In genomic region chr5:100012599-100012998, GRCm38 (mm10) we compare ENCODE assay signal across 25 mouse cellular contexts. TPM values are rescaled to one million over a fixed set of nuclear protein-coding genes. Genes with fewer than 3 reads are reported as not detected.
DNase-seq lines count a peak whose midpoint lies in the region; ATAC-seq and TF ChIP-seq lines count a peak whose summit lies in the region.
"Had no signal": no experiment of that assay in that cellular context is flagged by ENCODE, and none has a peak within 500 bp of the region (broad histone marks: within the 10 kb centered on the region; RNA-seq: fewer than 3 reads in every experiment).

No protein-coding gene starts in this region.

- H3K9me3 ChIP-seq in heart, embryonic 11.5 days (replicated peaks; ENCODE audit: control insufficient read depth, low read length): no peaks in the 10 kb centered on the region; the same call in 1 of the 2 replicates
- H3K9me3 ChIP-seq in heart, embryonic 14.5 days (ENCODE audit: control insufficient read depth, low read length): peaks cover 2% of the 10 kb centered on the region; the same call in 1 of the 2 replicates
- no peaks in the 10 kb centered on the region for H3K9me3 ChIP-seq in heart, postnatal 0 days (replicated peaks; ENCODE audit: control insufficient read depth, low read length)
- H3K9me3 ChIP-seq: forebrain, embryonic 10.5 days; forebrain, embryonic 13.5 days had no signal

- no peaks in the 10 kb centered on the region for H3K4me1 ChIP-seq in heart, embryonic 11.5 days (ENCODE audit: control insufficient read depth, insufficient read depth, low read length)
- peaks cover 8 to 10% of the 10 kb centered on the region in 2 experiments for H3K4me1 ChIP-seq in heart, embryonic 14.5 days (ENCODE audit: control insufficient read depth in 2 of 2, insufficient read depth in 2 of 2, low read length in 2 of 2)
- no peaks in the 10 kb centered on the region for H3K4me1 ChIP-seq in heart, adult 2 months (ENCODE audit: control insufficient read depth, insufficient read depth, low read length)
- 0 out of 2 replicates have a peak, but pooled peaks cover 4% of the 10 kb centered on the region for H3K4me1 ChIP-seq in heart, postnatal 0 days (ENCODE audit: control insufficient read depth, insufficient read depth)
- H3K4me1 ChIP-seq: forebrain, embryonic 10.5 days; forebrain, embryonic 13.5 days had no signal

- H3K4me3 ChIP-seq in heart, embryonic 11.5 days (ENCODE audit: low read depth, low read length): no peak overlapping the region
- no peak overlapping the region for H3K4me3 ChIP-seq in heart, embryonic 14.5 days (ENCODE audit: control insufficient read depth in 1 of 2, insufficient read depth in 1 of 2, low read depth in 1 of 2, low read length in 2 of 2)
- H3K4me3 ChIP-seq in heart, adult 2 months: no peak overlapping the region
- H3K4me3 ChIP-seq in heart, postnatal 0 days (ENCODE audit: low read depth, low read length): no peak overlapping the region
- H3K4me3 ChIP-seq: forebrain, embryonic 10.5 days; forebrain, embryonic 13.5 days had no signal

- TF ChIP-seq POLR2A in heart, adult 2 months (IDR thresholded peaks at IDR 0.05; ENCODE audit: insufficient read depth, low read depth, low read length): no peak

- 49% methylated on average over 9 of the region's 9 CpGs for WGBS in heart, embryonic 11.5 days (ENCODE audit: insufficient replicate concordance)
- WGBS in heart, embryonic 14.5 days: 31% methylated on average over 9 of the region's 9 CpGs
- 58% methylated on average over 9 of the region's 9 CpGs for WGBS in heart, adult 2 months
- WGBS in heart, postnatal 0 days: 31% methylated on average over 9 of the region's 9 CpGs

- peak overlapping the region; percentile 18 for H3K27ac ChIP-seq in heart, embryonic 11.5 days (ENCODE audit: low read depth, low read length)
- peak overlapping the region; percentile 65 to 77 for H3K27ac ChIP-seq in heart, embryonic 14.5 days (replicated peaks in 1 of 2; ENCODE audit: control insufficient read depth in 1 of 2, insufficient read depth in 1 of 2, low read depth in 2 of 2, low read length in 2 of 2)
- H3K27ac ChIP-seq in heart, adult 2 months: no peak overlapping the region
- peak overlapping the region; percentile 71 for H3K27ac ChIP-seq in heart, postnatal 0 days (ENCODE audit: low read depth)
- H3K27ac ChIP-seq: forebrain, embryonic 10.5 days; forebrain, embryonic 13.5 days; hindbrain, embryonic 14.5 days; hindbrain, postnatal 0 days had no signal

- intact Hi-C loops in heart, adult 2 months (cut with DNase I): no loop called here

- no peak for DNase-seq in heart, adult 9 months (ENCODE audit: low spot score in 2 of 2)
- no peak for DNase-seq in heart, adult 2 months
- DNase-seq in heart, postnatal 0 days (ENCODE audit: low spot score): peak; percentile 34
- DNase-seq in heart, postnatal 4 days: peak; percentile 26
- no peak for DNase-seq in cerebellum, postnatal 10 days
- DNase-seq: adrenal gland, adult 2 months; adrenal gland, postnatal 14 days; cerebellum, adult 11-12 months; cerebellum, adult 8-10 months; cerebellum, postnatal 14 days; gastrocnemius, postnatal 10 days; gastrocnemius, postnatal 36 days; kidney, adult 18-20 months; kidney, adult 9 months had no signal

- ATAC-seq in heart, embryonic 11.5 days (replicated peaks; ENCODE audit: insufficient number of reproducible peaks, low FRiP score, low TSS enrichment): peak; percentile 68; the same call in 1 of the 2 replicates
- ATAC-seq in heart, embryonic 14.5 days (ENCODE audit: insufficient number of reproducible peaks, insufficient read depth, low FRiP score, low read depth): peak; percentile 83; the same call in 1 of the 2 replicates
- ATAC-seq in heart, postnatal 0 days (ENCODE audit: insufficient read depth, low read depth): peak; percentile 86
- ATAC-seq: CD4-positive, CD25-positive, alpha-beta regulatory T cell, adult 4 months; forebrain, embryonic 13.5 days; forebrain, embryonic 16.5 days; hindbrain, postnatal 0 days; inflammation-experienced regulatory T-cells, adult 6 months; intestine, embryonic 16.5 days had no signal

- no peak overlapping the region for H3K9ac ChIP-seq in heart, embryonic 11.5 days (ENCODE audit: low read depth, low read length)
- H3K9ac ChIP-seq in heart, embryonic 14.5 days (ENCODE audit: low read length): peak overlapping the region; percentile 17; the same call in 1 of the 2 replicates
- no peak overlapping the region for H3K9ac ChIP-seq in heart, adult 2 months (ENCODE audit: low read depth, low read length)
- no peak overlapping the region for H3K9ac ChIP-seq in heart, postnatal 0 days (replicated peaks; ENCODE audit: low read depth, low read length)
- H3K9ac ChIP-seq: forebrain, embryonic 13.5 days; hindbrain, embryonic 14.5 days had no signal

- TF ChIP-seq CTCF in heart, adult 2 months (IDR thresholded peaks at IDR 0.05): no peak
- TF ChIP-seq CTCF in heart, postnatal 0 days (IDR thresholded peaks at IDR 0.05; ENCODE audit: low read depth): no peak

- no peaks in the 10 kb centered on the region for H3K36me3 ChIP-seq in heart, embryonic 11.5 days (ENCODE audit: control insufficient read depth, insufficient read depth, low read length)
- H3K36me3 ChIP-seq in heart, embryonic 14.5 days (ENCODE audit: control insufficient read depth, insufficient read depth, low read length): no peaks in the 10 kb centered on the region
- no peaks in the 10 kb centered on the region for H3K36me3 ChIP-seq in heart, adult 2 months (ENCODE audit: control insufficient read depth, insufficient read depth, low read length)
- H3K36me3 ChIP-seq in heart, postnatal 0 days (replicated peaks; ENCODE audit: control insufficient read depth, insufficient read depth, low read length): no peaks in the 10 kb centered on the region
- H3K36me3 ChIP-seq: forebrain, embryonic 10.5 days had no signal

- TF ChIP-seq EP300 in heart, adult 2 months (IDR thresholded peaks at IDR 0.05; ENCODE audit: insufficient read depth, low read depth, low read length): no peak
- no peak for TF ChIP-seq EP300 in heart, postnatal 0 days (IDR thresholded peaks at IDR 0.05; ENCODE audit: low read depth)

- no peaks in the 10 kb centered on the region for H3K27me3 ChIP-seq in heart, embryonic 11.5 days (ENCODE audit: control insufficient read depth, insufficient read depth, low read length)
- no peaks in the 10 kb centered on the region for H3K27me3 ChIP-seq in heart, embryonic 14.5 days (ENCODE audit: control insufficient read depth, insufficient read depth, low read length)
- H3K27me3 ChIP-seq in heart, adult 2 months (ENCODE audit: control insufficient read depth, insufficient read depth, low read length): no peaks in the 10 kb centered on the region
- no peaks in the 10 kb centered on the region for H3K27me3 ChIP-seq in heart, postnatal 0 days (ENCODE audit: control insufficient read depth, insufficient read depth, low read length)
- H3K27me3 ChIP-seq: forebrain, embryonic 13.5 days had no signal

- H3K79me2 ChIP-seq in heart, adult 2 months (replicated peaks; ENCODE audit: control insufficient read depth, insufficient read depth, low read length): no peaks in the 10 kb centered on the region

- H3K4me2 ChIP-seq in heart, embryonic 11.5 days: peak overlapping the region; percentile 3; the same call in 1 of the 2 replicates
- H3K4me2 ChIP-seq in heart, embryonic 14.5 days (ENCODE audit: low read length): peak overlapping the region; percentile 47
- H3K4me2 ChIP-seq in heart, postnatal 0 days (ENCODE audit: low read depth, low read length): peak overlapping the region; percentile 19; the same call in 1 of the 2 replicates
- H3K4me2 ChIP-seq: forebrain, embryonic 13.5 days; hindbrain, embryonic 14.5 days had no signal

RNA-seq across cellular contexts. Expression of gene Hnrnpdl, which starts 26.9 kb away (rescaled TPM):
- polyA plus RNA-seq in heart, embryonic 11.5 days (2014; fragmentation: Nextera tagmentation; extraction: Ambion mirVana): 117 and 125 TPM in 2 replicates
- polyA plus RNA-seq in heart, embryonic 14.5 days (2014; fragmentation: Nextera tagmentation; extraction: Ambion mirVana): 95.1 and 97.3 TPM in 2 replicates
- 10 to 100 TPM; 57.1 to 57.3 TPM for total RNA-seq in heart, adult 2 months (2021)
- 44.1 and 69.7 TPM in 2 replicates for polyA plus RNA-seq in heart, adult 2 months (2012; rRNA removed)
- total RNA-seq in heart, postnatal 0 days (2014; rRNA removed; ENCODE audit: low replicate concordance): 51.3 and 56.6 TPM in 2 replicates
- 43.8 and 54.8 TPM in 2 replicates for polyA plus RNA-seq in heart, postnatal 0 days (2015; fragmentation: Nextera tagmentation; extraction: Ambion mirVana)
- 100 to 1,000 TPM; 145 to 148 TPM for total RNA-seq in heart, postnatal 4 days (2021)

RNA-seq across cellular contexts. Expression of gene Enoph1, which starts 27.2 kb away (rescaled TPM):
- 28.0 and 31.2 TPM in 2 replicates for polyA plus RNA-seq in heart, embryonic 11.5 days (2014; fragmentation: Nextera tagmentation; extraction: Ambion mirVana)
- polyA plus RNA-seq in heart, embryonic 14.5 days (2014; fragmentation: Nextera tagmentation; extraction: Ambion mirVana): 24.3 and 24.5 TPM in 2 replicates
- 1 to 10 TPM; 8.4 to 8.8 TPM for total RNA-seq in heart, adult 2 months (2021)
- 12.6 and 13.3 TPM in 2 replicates for polyA plus RNA-seq in heart, adult 2 months (2012; rRNA removed)
- total RNA-seq in heart, postnatal 0 days (2014; rRNA removed; ENCODE audit: low replicate concordance): 6.0 and 17.8 TPM in 2 replicates
- 15.7 and 16.1 TPM in 2 replicates for polyA plus RNA-seq in heart, postnatal 0 days (2015; fragmentation: Nextera tagmentation; extraction: Ambion mirVana)
- 10 to 100 TPM; 13.8 to 14.3 TPM for total RNA-seq in heart, postnatal 4 days (2021)

RNA-seq across cellular contexts. Expression of gene 4930524J08Rik, which starts 33.7 kb away (rescaled TPM):
- 1.5 and 1.7 TPM in 2 replicates for polyA plus RNA-seq in heart, embryonic 11.5 days (2014; fragmentation: Nextera tagmentation; extraction: Ambion mirVana)
- polyA plus RNA-seq in heart, embryonic 14.5 days (2014; fragmentation: Nextera tagmentation; extraction: Ambion mirVana): 1.8 and 1.9 TPM in 2 replicates
- 1 to 10 TPM; 1.1 to 1.2 TPM for total RNA-seq in heart, adult 2 months (2021)
- polyA plus RNA-seq in heart, adult 2 months (2012; rRNA removed): 0.84 TPM in 1 of 2 replicates, not detected in the other
- total RNA-seq in heart, postnatal 0 days (2014; rRNA removed; ENCODE audit: low replicate concordance): 24.0 TPM in 1 of 2 replicates, not detected in the other
- polyA plus RNA-seq in heart, postnatal 0 days (2015; fragmentation: Nextera tagmentation; extraction: Ambion mirVana): 1.7 and 2.5 TPM in 2 replicates
- total RNA-seq in heart, postnatal 4 days (2021): 1 to 10 TPM; 3.5 to 5.7 TPM
- total RNA-seq: gastrocnemius, adult 18-20 months had no signal
- polyA plus RNA-seq: CD4-positive, CD25-positive, alpha-beta regulatory T cell, adult 4 months; inflammation-experienced regulatory T-cells, adult 6 months had no signal

RNA-seq across cellular contexts. Expression of gene Hnrnpd, which starts 33.9 kb away (rescaled TPM):
- polyA plus RNA-seq in heart, embryonic 11.5 days (2014; fragmentation: Nextera tagmentation; extraction: Ambion mirVana): 113 and 120 TPM in 2 replicates
- 83.0 and 95.2 TPM in 2 replicates for polyA plus RNA-seq in heart, embryonic 14.5 days (2014; fragmentation: Nextera tagmentation; extraction: Ambion mirVana)
- 10 to 100 TPM; 83.0 to 90.3 TPM for total RNA-seq in heart, adult 2 months (2021)
- 10.2 and 14.3 TPM in 2 replicates for polyA plus RNA-seq in heart, adult 2 months (2012; rRNA removed)
- 12.1 and 16.0 TPM in 2 replicates for total RNA-seq in heart, postnatal 0 days (2014; rRNA removed; ENCODE audit: low replicate concordance)
- 32.2 and 35.5 TPM in 2 replicates for polyA plus RNA-seq in heart, postnatal 0 days (2015; fragmentation: Nextera tagmentation; extraction: Ambion mirVana)
- total RNA-seq in heart, postnatal 4 days (2021): 100 to 1,000 TPM; 239 to 258 TPM

Comparison
In these comparisons a context has a peak if more than half of its experiments do, and no peak if none do; other contexts are left out.
1. DNase-seq: peak in heart, postnatal 0 days (single experiment) and heart, postnatal 4 days (single experiment); none in heart, adult 9 months (0 of 2), heart, adult 2 months (0 of 2) and cerebellum, postnatal 10 days (0 of 2).
2. Peak in every context shown above with its lines, with median percentiles within 50 percentile points of each other: ATAC-seq and H3K4me2 ChIP-seq.